In genomic region chr7:83567841-83568500, GRCm38 (mm10) we compare ENCODE assay signal across 9 mouse cellular contexts. TPM values are rescaled to one million over a fixed set of nuclear protein-coding genes. Genes with fewer than 3 reads are reported as not detected.
DNase-seq lines count a peak whose midpoint lies in the region; ATAC-seq and TF ChIP-seq lines count a peak whose summit lies in the region.
"Had no signal": no experiment of that assay in that cellular context is flagged by ENCODE, and none has a peak within 500 bp of the region (broad histone marks: within the 10 kb centered on the region; RNA-seq: fewer than 3 reads in every experiment).

No protein-coding gene starts in this region.

- DNase-seq in liver, embryonic 14.5 days (ENCODE audit: low read depth in 3 of 3, low spot score in 3 of 3), result no peak
- DNase-seq in Muller cell, postnatal 12 days (ENCODE audit: inconsistent ontology term), result peak; percentile 37
- peak; percentile 59 for DNase-seq in cerebellum, adult 11-12 months
- DNase-seq in heart, postnatal 10 days, result peak; percentile 64 to 73
- peak; percentile 35 to 53 for DNase-seq in left cerebral cortex, postnatal 14 days (ENCODE audit: low spot score in 2 of 2)
- no peak for DNase-seq in right cerebral cortex, postnatal 25 days

- TF ChIP-seq CTCF in liver, embryonic 14.5 days (IDR thresholded peaks at IDR 0.05; ENCODE audit: low read depth), result peak; percentile 65

- no peaks in the 10 kb centered on the region for H3K36me3 ChIP-seq in liver, embryonic 14.5 days (replicated peaks; ENCODE audit: control insufficient read depth, insufficient read depth, low read depth)
- no peaks in the 10 kb centered on the region for H3K36me3 ChIP-seq in liver, embryonic 12.5 days

- no peak for ATAC-seq in liver, embryonic 14.5 days (ENCODE audit: insufficient read depth)
- no peak for ATAC-seq in liver, embryonic 12.5 days
- peak; percentile 66 for ATAC-seq in neutrophil, adult 5-6 weeks (ENCODE audit: extremely low read depth, insufficient number of reproducible peaks, low FRiP score, poor library complexity, severe bottlenecking)

- no peaks in the 10 kb centered on the region for H3K9me3 ChIP-seq in liver, embryonic 14.5 days (ENCODE audit: control insufficient read depth, low read length)
- H3K9me3 ChIP-seq in liver, embryonic 12.5 days (replicated peaks), result no peaks in the 10 kb centered on the region
- H3K9me3 ChIP-seq: megakaryocyte, embryonic 14.5 days had no signal

- intact Hi-C loops in heart, postnatal 10 days (cut with DNase I), result loop anchor here (1.0 to 5.0 kb wide), 7 partner anchors 32 to 701 kb away; partner anchors contain the start of genes Mex3b and Stard5
- intact Hi-C loops in left cerebral cortex, postnatal 14 days (cut with DNase I), result loop anchor here (1.0 to 10.0 kb wide), 5 partner anchors 67 to 317 kb away; partner anchors contain the start of genes Mesd, Stard5 and Tlnrd1

- 46% methylated on average over 16 of the region's 16 CpGs for WGBS in liver, embryonic 14.5 days (ENCODE audit: insufficient replicate concordance)
- WGBS in liver, embryonic 12.5 days (ENCODE audit: insufficient replicate concordance), result 45% methylated on average over 16 of the region's 16 CpGs

- H3K4me2 ChIP-seq in liver, embryonic 14.5 days (ENCODE audit: low read depth), result no peak overlapping the region
- H3K4me2 ChIP-seq in liver, embryonic 12.5 days, result no peak overlapping the region

- H3K27ac ChIP-seq in liver, embryonic 14.5 days, result no peak overlapping the region
- H3K27ac ChIP-seq in liver, embryonic 12.5 days, result no peak overlapping the region

- no peak overlapping the region for H3K4me3 ChIP-seq in liver, embryonic 14.5 days (ENCODE audit: insufficient read depth in 1 of 2, low read depth in 2 of 2, low read length in 2 of 2)
- no peak overlapping the region for H3K4me3 ChIP-seq in liver, embryonic 12.5 days
- H3K4me3 ChIP-seq: megakaryocyte, embryonic 14.5 days had no signal

- H3K27me3 ChIP-seq in liver, embryonic 14.5 days (ENCODE audit: control insufficient read depth, insufficient read depth, low read length), result no peaks in the 10 kb centered on the region
- H3K27me3 ChIP-seq in liver, embryonic 12.5 days (replicated peaks), result no peaks in the 10 kb centered on the region

- H3K4me1 ChIP-seq in liver, embryonic 14.5 days (replicated peaks; ENCODE audit: control insufficient read depth in 2 of 2, insufficient read depth in 2 of 2, low read length in 1 of 2), result no peaks in the 10 kb centered on the region; a peak in 2 of 4 replicates
- no peaks in the 10 kb centered on the region; the same call in 1 of the 2 replicates for H3K4me1 ChIP-seq in liver, embryonic 12.5 days

- no peak overlapping the region for H3K9ac ChIP-seq in liver, embryonic 14.5 days (replicated peaks)
- no peak overlapping the region for H3K9ac ChIP-seq in liver, embryonic 12.5 days

- no peak for TF ChIP-seq EP300 in liver, embryonic 14.5 days (IDR thresholded peaks at IDR 0.05; ENCODE audit: low read depth)

RNA-seq across cellular contexts. Expression of gene Tmc3, which starts 16.8 kb away (rescaled TPM):
- polyA plus RNA-seq in liver, embryonic 14.5 days (2012; rRNA removed), result 0.14 and 0.17 TPM in 2 replicates
- polyA plus RNA-seq in liver, embryonic 14.5 days (2014; fragmentation: Nextera tagmentation; extraction: Ambion mirVana), result 0.18 and 0.24 TPM in 2 replicates
- 0.23 and 0.46 TPM in 2 replicates for polyA plus RNA-seq in liver, embryonic 12.5 days (2016; fragmentation: Nextera tagmentation; extraction: Ambion mirVana)
- 1 to 10 TPM; 1.8 to 1.9 TPM for total RNA-seq in heart, postnatal 10 days (2021)
- total RNA-seq in left cerebral cortex, postnatal 14 days (2021), result under 1 TPM; 0.06 to 0.29 TPM
- 0.35 TPM in 1 of 2 replicates, not detected in the other for total RNA-seq in neutrophil, adult 5-6 weeks (2017)

Comparison
In these comparisons a context has a peak if more than half of its experiments do, and no peak if none do; other contexts are left out.
1. DNase-seq: peak in Muller cell, postnatal 12 days (single experiment), cerebellum, adult 11-12 months (single experiment), heart, postnatal 10 days (2 of 2) and left cerebral cortex, postnatal 14 days (2 of 2); none in liver, embryonic 14.5 days (0 of 3) and right cerebral cortex, postnatal 25 days (single experiment).